Mouse (Mus musculus): Measurements from ENCODE around the gene Lgals8. TPM values are rescaled to one million over a fixed set of nuclear protein-coding genes. Genes with fewer than 3 reads are reported as not detected.

The Lgals8 gene
- 11.8 and 14.1 TPM in 2 replicates for polyA plus RNA-seq (2016; fragmentation: Nextera tagmentation; extraction: Ambion mirVana)

DNA sequence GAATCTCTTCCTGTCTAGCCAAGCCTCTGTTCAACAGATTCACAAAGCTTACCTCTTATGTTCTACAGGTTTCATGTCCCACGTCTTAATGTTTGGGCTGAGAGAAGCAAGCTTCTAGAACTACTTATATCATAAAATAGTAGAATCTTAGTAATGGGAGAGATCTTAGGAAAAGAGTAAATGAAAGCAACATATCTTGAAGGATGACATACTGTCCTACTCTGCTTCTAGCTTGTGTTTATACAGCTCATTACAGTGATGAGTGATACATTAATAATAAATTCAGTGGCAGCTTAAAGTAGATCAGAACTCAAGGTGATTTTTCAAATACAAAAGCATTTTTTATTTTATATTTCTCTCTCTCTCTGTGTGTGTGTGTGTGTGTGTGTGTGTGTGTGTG lies at the start of gene Lgals8:
TSS of gene Lgals8 (minus strand) at position 101 of the 400 bp plus-strand sequence.
- Histone ChIP-seq H3K36me3 (no peaks in the 10 kb centered on the region), H3K4me3 (no peak within 1 kb of the TSS), H3K9ac (replicated peaks) (no peak within 1 kb of the TSS), H3K27ac (replicated peaks) (no peak within 1 kb of the TSS), H3K27me3 (no peaks in the 10 kb centered on the region), H3K9me3 (no peaks in the 10 kb centered on the region), H3K4me2 (replicated peaks) (no peak within 1 kb of the TSS), H3K4me1 (peaks cover 11% of the 10 kb centered on the region; the same call in 1 of the 2 replicates)
- no peak for ATAC-seq (ENCODE audit: low FRiP score, low read depth)
- 83% methylated on average over 1 of the region's 1 CpGs for WGBS

DNA sequence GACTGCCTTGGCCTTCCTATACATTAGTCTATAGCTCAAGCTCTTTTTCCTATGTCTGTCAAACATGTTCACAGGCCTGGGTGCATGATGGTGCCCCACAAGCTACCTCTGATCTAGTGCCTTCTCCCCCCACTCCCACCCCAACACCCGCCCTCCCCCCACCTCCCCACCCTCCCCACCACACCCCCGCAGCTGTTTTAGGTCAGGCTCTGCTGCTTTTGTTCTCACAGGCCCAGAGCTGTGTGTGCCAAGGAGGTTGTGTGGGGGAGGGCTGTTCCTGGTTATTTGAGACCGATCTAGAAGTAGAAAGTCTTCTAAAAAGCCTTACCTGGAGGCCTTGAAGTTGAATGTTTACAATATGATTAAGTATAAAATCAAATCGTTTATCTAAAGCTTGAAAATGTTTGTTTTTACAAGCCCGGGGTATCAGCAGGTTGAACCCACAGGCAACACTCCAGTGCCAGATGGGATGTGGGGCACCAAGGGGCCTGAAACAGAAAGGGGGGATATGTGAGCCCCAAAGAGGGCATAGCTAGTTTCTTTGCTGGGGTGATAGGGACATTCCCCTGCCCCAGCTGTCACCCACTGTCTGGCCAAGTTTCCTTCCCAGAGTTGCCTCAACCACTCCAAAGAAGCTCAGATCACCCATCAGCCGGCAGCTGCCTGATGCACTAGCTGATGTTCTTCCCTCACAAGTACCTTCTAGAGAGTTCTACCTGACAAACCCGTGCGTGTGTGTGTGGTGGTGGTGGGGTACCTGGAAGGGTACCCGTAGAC lies 46.6 kb upstream of the Lgals8 start:
- H3K27ac ChIP-seq (replicated peaks), result no peak overlapping the region
- no peaks in the 10 kb centered on the region for H3K36me3 ChIP-seq
- H3K4me2 ChIP-seq (replicated peaks), result no peak overlapping the region
- H3K4me1 ChIP-seq, result no peaks in the 10 kb centered on the region
- no peaks in the 10 kb centered on the region for H3K27me3 ChIP-seq
- H3K9me3 ChIP-seq, result no peaks in the 10 kb centered on the region
- no peak for ATAC-seq (ENCODE audit: low FRiP score, low read depth)
- H3K9ac ChIP-seq (replicated peaks), result no peak overlapping the region
- 77% methylated on average over 9 of the region's 9 CpGs for WGBS
- H3K4me3 ChIP-seq, result no peak overlapping the region

DNA sequence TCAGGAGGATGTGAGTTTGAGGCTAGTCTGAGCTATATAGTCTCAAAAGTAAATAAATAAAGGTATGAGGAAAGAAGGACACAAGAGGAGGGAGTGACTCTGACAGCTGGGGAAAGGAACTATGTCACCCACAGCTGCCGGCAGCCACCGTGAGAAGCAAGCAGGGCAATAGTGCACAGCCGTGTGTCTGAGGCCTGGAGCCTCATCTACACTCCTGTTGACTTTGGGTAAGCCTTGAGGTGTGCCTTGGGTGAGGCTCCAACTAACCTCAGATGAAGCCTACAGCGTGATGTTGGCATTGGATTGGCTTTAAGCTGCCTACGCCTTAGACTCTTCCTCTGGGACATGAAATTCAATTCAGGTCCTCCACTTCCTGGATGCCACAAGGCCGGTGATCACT lies 45.3 kb upstream of the Lgals8 start:
- Histone ChIP-seq H3K4me2 (replicated peaks) (no peak overlapping the region), H3K4me1 (no peaks in the 10 kb centered on the region), H3K4me3 (no peak overlapping the region), H3K36me3 (no peaks in the 10 kb centered on the region), H3K9me3 (no peaks in the 10 kb centered on the region), H3K27me3 (no peaks in the 10 kb centered on the region), H3K9ac (replicated peaks) (no peak overlapping the region), H3K27ac (replicated peaks) (no peak overlapping the region)
- no peak for ATAC-seq (ENCODE audit: low FRiP score, low read depth)
- 89% methylated on average over 6 of the region's 6 CpGs for WGBS

DNA sequence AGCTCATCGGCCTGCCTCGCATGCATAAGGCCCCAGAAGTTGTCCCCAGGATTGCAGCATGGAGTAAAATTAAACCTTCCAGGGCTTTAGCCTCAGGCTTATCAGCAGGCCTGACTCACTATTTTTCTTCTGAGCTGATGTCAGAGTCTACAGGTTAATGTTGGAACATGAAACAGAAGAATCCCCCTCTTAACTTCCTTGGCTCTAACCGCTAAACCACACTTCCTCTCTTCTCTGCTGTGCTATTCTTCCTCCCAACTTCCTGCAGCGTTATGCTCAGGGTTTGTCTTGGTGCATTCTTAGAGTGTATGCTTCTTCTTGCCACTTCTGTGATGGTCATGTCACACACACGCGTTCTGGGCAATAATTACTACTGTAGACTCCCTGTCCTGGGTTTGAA lies 42.7 kb upstream of the Lgals8 start:
- no peak for ATAC-seq (ENCODE audit: low FRiP score, low read depth)
- no peak overlapping the region for H3K4me2 ChIP-seq (replicated peaks)
- H3K27me3 ChIP-seq, result no peaks in the 10 kb centered on the region
- H3K4me1 ChIP-seq, result peaks cover 11% of the 10 kb centered on the region
- H3K9me3 ChIP-seq, result no peaks in the 10 kb centered on the region
- H3K36me3 ChIP-seq, result no peaks in the 10 kb centered on the region
- no peak overlapping the region for H3K9ac ChIP-seq (replicated peaks)
- H3K27ac ChIP-seq (replicated peaks), result no peak overlapping the region
- H3K4me3 ChIP-seq, result no peak overlapping the region
- WGBS, result 94% methylated on average over 6 of the region's 6 CpGs

DNA sequence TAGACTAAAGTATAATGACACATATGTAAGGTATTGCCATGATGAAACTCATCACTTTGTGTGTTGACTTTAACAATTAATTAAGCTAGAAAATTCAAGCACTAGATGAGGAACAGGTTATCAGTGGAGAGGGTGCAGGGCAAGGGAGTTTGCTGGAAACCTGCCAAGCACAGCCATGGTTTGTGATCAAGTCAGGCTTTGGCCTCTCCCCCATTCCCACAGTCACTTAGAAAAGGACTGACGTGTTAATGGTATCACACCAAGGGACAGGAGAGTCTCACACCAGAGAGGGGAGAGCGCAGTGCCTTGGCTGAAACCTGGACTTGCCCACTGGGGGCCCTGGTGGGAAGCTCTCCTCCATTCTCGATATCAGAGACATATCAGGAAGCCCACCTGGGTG lies 40.6 kb upstream of the Lgals8 start:
- Histone ChIP-seq H3K9me3 (no peaks in the 10 kb centered on the region), H3K9ac (replicated peaks) (no peak overlapping the region), H3K27me3 (no peaks in the 10 kb centered on the region), H3K4me3 (no peak overlapping the region), H3K36me3 (no peaks in the 10 kb centered on the region), H3K4me1 (peaks cover 11% of the 10 kb centered on the region), H3K4me2 (replicated peaks) (no peak overlapping the region), H3K27ac (replicated peaks) (no peak overlapping the region)
- whole genome bisulfite sequencing, result 87% methylated on average over 3 of the region's 3 CpGs
- no peak for ATAC-seq (ENCODE audit: low FRiP score, low read depth)

DNA sequence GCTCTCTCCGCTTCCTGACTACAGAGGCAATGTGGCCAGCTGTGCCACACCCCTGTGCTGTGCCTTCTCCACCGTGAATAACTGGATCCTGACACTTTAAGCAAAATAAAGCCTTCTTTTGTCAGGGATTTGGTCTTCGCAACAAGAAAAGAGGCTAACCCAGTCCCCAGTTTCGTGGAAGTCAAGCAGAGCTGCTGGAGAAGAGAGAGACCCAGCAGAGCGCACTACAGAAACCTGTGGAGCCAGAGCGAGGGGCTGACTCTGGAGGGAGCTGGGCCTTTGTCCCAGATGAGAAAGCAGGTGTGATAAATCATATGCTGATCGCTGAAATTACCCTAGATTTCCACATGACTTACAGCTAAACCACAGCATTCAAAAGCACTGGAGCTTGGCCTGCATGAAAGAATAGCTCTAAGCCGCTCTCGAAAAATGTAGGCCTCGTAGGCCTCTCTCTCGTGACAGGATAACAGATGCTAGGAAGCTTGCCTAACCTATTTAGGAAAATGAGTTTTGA lies 38.6 kb upstream of the Lgals8 start:
- Histone ChIP-seq H3K4me1 (peaks cover 13% of the 10 kb centered on the region), H3K4me2 (replicated peaks) (no peak overlapping the region), H3K36me3 (no peaks in the 10 kb centered on the region), H3K9me3 (no peaks in the 10 kb centered on the region), H3K27me3 (no peaks in the 10 kb centered on the region), H3K9ac (replicated peaks) (no peak overlapping the region), H3K27ac (replicated peaks) (peak overlapping the region; percentile 60), H3K4me3 (no peak overlapping the region)
- 12% methylated on average over 11 of the region's 11 CpGs for WGBS
- ATAC-seq (ENCODE audit: low FRiP score, low read depth), result peak; percentile 68

DNA sequence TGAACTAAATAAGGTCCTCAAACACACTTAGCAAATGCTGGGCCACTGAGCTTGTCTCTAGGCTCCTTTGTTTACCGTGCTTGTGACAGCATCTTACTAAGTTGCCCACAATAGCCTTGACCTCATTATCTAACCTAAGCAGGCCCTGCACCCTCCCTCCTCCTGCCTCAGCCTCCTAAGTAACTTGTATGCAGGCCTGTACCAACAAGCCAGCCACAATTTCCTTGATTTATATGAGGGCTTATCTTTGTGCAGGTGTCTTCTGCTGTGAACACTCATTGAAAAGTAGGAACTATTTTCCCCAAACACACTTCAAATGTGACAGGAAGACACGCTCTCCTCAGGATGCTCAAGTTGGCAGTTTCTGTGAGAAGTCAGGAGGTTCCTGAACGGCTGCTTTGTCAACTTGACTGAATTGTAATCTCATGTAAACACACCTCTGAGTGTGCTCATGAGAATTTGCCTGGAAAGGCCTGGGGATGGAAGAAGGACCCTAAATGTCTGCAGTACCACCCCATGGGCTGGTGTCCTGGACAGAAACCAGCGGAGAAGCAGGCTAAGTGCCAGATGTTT lies 38.0 kb upstream of the Lgals8 start:
- Histone ChIP-seq H3K4me3 (no peak overlapping the region), H3K4me1 (peaks cover 13% of the 10 kb centered on the region), H3K27me3 (no peaks in the 10 kb centered on the region), H3K9ac (replicated peaks) (no peak overlapping the region), H3K4me2 (replicated peaks) (no peak overlapping the region), H3K27ac (replicated peaks) (peak overlapping the region; percentile 60), H3K36me3 (no peaks in the 10 kb centered on the region), H3K9me3 (no peaks in the 10 kb centered on the region)
- ATAC-seq (ENCODE audit: low FRiP score, low read depth), result no peak
- WGBS, result 29% methylated on average over 4 of the region's 4 CpGs

DNA sequence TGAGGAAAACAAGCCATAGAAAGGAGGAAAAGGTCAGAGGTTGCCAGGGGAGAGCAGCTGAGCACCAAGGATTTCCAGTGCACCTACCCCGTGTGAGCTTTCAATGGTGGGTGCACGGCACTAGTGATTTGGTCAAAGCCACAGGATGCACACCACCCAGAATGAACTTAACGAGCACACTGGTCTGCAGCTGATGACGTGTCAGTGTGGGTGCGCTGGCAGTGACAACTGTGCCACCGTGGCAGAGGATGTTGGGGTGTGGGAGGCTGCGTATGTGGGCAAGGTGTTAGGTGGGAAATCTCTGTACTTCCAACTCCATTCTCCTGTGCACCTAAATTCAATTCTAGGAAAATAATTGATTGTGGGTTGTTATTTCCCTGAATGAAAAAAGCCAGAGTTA lies 34.4 kb upstream of the Lgals8 start:
- ATAC-seq (ENCODE audit: low FRiP score, low read depth), result no peak
- Histone ChIP-seq H3K9ac (replicated peaks) (no peak overlapping the region), H3K36me3 (no peaks in the 10 kb centered on the region), H3K4me2 (replicated peaks) (no peak overlapping the region), H3K27ac (replicated peaks) (no peak overlapping the region), H3K4me1 (peaks cover 13% of the 10 kb centered on the region), H3K4me3 (no peak overlapping the region), H3K9me3 (no peaks in the 10 kb centered on the region), H3K27me3 (no peaks in the 10 kb centered on the region)
- WGBS, result 87% methylated on average over 7 of the region's 7 CpGs

DNA sequence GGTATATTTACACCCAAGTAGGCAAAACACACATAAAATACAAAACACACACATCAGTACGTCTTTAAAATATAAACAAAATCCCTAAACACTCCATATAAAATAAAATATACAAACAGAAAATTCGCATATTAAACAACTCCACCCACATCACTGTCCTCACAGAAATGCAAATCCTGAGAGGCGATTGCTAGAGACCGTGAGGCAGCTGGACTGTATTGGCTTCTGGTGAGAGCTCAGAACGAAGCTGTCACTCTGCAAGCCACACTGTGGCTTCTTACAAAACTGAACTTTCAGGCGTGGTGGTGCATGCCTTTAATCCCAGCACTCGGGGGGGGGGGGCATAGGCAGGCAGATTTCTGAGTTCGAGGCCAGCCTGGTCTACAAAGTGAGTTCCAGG lies 33.1 kb upstream of the Lgals8 start:
- H3K4me1 ChIP-seq, result peaks cover 5% of the 10 kb centered on the region; the same call in 1 of the 2 replicates
- no peaks in the 10 kb centered on the region for H3K36me3 ChIP-seq
- no peak overlapping the region for H3K9ac ChIP-seq (replicated peaks)
- H3K27ac ChIP-seq (replicated peaks), result no peak overlapping the region
- H3K4me3 ChIP-seq, result no peak overlapping the region
- no peak for ATAC-seq (ENCODE audit: low FRiP score, low read depth)
- no peaks in the 10 kb centered on the region for H3K9me3 ChIP-seq
- 44% methylated on average over 8 of the region's 8 CpGs for whole genome bisulfite sequencing
- H3K4me2 ChIP-seq (replicated peaks), result no peak overlapping the region
- no peaks in the 10 kb centered on the region for H3K27me3 ChIP-seq

DNA sequence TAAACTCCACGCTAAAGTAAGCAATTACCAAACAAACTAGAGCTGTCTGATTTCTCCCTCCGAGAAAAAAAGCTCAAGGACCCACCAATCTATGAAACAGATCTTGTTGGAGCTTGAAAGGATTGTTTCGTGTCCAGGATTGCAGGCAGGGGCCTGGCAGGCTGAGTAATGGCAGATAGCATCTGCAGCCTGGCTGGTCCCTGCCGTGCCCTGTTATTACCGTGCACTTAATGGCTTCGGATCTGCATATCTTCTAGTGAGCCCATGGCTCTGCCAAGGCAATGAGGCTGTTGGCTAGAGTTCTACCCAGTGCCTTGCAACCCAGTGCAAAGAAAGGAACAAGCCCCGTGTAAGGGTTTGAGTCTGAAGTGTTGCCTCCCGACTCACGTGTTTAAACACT lies 30.0 kb upstream of the Lgals8 start:
- 91% methylated on average over 9 of the region's 9 CpGs for WGBS
- Histone ChIP-seq H3K4me3 (no peak overlapping the region), H3K27ac (replicated peaks) (no peak overlapping the region), H3K4me2 (replicated peaks) (no peak overlapping the region), H3K9ac (replicated peaks) (no peak overlapping the region), H3K36me3 (no peaks in the 10 kb centered on the region), H3K9me3 (no peaks in the 10 kb centered on the region), H3K4me1 (no peaks in the 10 kb centered on the region), H3K27me3 (no peaks in the 10 kb centered on the region)
- no peak for ATAC-seq (ENCODE audit: low FRiP score, low read depth)

DNA sequence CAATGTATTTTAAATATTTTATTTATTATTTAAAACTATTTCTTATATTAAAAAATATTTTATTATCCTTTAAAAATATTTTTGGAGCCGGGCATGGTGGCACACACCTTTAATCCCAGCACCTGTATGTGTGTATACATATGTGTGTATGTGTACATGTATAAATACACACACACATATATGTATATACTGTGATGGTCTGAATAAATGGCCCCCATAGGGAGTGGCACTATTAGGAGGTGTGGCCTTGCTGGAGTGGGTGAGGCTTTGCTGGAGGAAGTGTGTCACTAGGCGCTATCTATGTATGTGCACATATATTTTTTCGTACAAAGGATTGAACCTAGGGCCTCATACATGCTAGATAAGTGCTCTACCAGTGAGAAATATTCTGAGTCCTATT lies 27.8 kb upstream of the Lgals8 start:
- ATAC-seq (ENCODE audit: low FRiP score, low read depth), result no peak
- no peaks in the 10 kb centered on the region for H3K4me1 ChIP-seq
- WGBS, result 86% methylated on average over 3 of the region's 3 CpGs

DNA sequence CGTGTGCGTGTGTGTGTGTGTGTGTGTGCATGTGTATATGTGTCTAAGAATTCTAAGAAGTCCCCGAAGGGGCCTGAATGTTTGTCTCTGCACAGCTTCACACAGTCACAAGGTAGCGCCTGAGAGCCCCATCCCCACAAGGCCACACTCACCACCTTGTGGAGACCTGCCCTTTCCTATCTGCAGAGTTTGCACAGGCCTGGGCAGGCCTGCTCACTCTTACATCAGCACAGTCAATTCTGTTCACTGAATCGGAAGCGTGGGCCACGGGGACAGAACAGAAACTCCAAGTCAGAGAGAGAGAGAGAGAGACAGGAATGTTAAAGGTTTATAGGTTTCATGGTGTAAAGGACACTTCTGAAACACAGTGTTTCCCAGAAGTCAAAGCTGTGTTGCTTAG lies 20.9 kb upstream of the Lgals8 start:
- H3K36me3 ChIP-seq, result no peaks in the 10 kb centered on the region
- H3K4me1 ChIP-seq, result no peaks in the 10 kb centered on the region
- no peak overlapping the region for H3K4me3 ChIP-seq
- H3K4me2 ChIP-seq (replicated peaks), result no peak overlapping the region
- no peaks in the 10 kb centered on the region for H3K9me3 ChIP-seq
- no peaks in the 10 kb centered on the region for H3K27me3 ChIP-seq
- H3K27ac ChIP-seq (replicated peaks), result no peak overlapping the region
- 83% methylated on average over 7 of the region's 7 CpGs for WGBS
- H3K9ac ChIP-seq (replicated peaks), result no peak overlapping the region
- no peak for ATAC-seq (ENCODE audit: low FRiP score, low read depth)

More for the DNA sequence above, 27.8 kb upstream of the Lgals8 start:
- H3K27me3 ChIP-seq, result no peaks in the 10 kb centered on the region
- H3K27ac ChIP-seq (replicated peaks), result no peak overlapping the region
- H3K4me3 ChIP-seq, result no peak overlapping the region
- H3K9me3 ChIP-seq, result no peaks in the 10 kb centered on the region
- H3K9ac ChIP-seq (replicated peaks), result no peak overlapping the region
- H3K36me3 ChIP-seq, result no peaks in the 10 kb centered on the region
- H3K4me2 ChIP-seq (replicated peaks), result no peak overlapping the region

All from midbrain, embryonic 12.5 days (tissue).